Mouse (Mus musculus) hindbrain, embryonic 12.5 days (tissue): ENCODE data around the gene Kdm1b. TPM values are rescaled to one million over a fixed set of nuclear protein-coding genes. Genes with fewer than 3 reads are reported as not detected.

ENCODE experiments used
- ATAC-seq: fragments of 200-750 bp; cut with Nextera tagmentation; 2 replicates; pipeline ENCODE4 v1.8.0; 2017; ENCODE audit warnings: moderate TSS enrichment; ENCODE audit not compliant: low FRiP score
- H3K27ac ChIP-seq: fragments of 300-500 bp; sonication (generic); 2 replicates; pipeline ENCODE4 v1.5.1; 2016; ENCODE audit warnings: mild to moderate bottlenecking
- H3K27me3 ChIP-seq: fragments of 300-500 bp; sonication (generic); 2 replicates; pipeline ENCODE4 v1.6.1; 2016; ENCODE audit warnings: mild to moderate bottlenecking
- H3K36me3 ChIP-seq: fragments of 300-500 bp; sonication (generic); 2 replicates; pipeline ENCODE4 v1.6.1; 2016; ENCODE audit warnings: mild to moderate bottlenecking
- H3K4me1 ChIP-seq: fragments of 300-500 bp; sonication (generic); 2 replicates; pipeline ENCODE4 v1.6.1; 2016
- H3K4me2 ChIP-seq: fragments of 300-500 bp; sonication (generic); replicated peaks from 2 replicates; pipeline ENCODE4 v1.6.1; 2016; ENCODE audit warnings: mild to moderate bottlenecking
- H3K4me3 ChIP-seq: fragments of 300-500 bp; sonication (generic); 2 replicates; pipeline ENCODE4 v1.5.1; 2016; ENCODE audit warnings: mild to moderate bottlenecking
- H3K9ac ChIP-seq: fragments of 300-500 bp; sonication (generic); 2 replicates; pipeline ENCODE4 v1.6.1; 2016; ENCODE audit warnings: mild to moderate bottlenecking, moderate library complexity
- H3K9me3 ChIP-seq: fragments of 300-500 bp; sonication (generic); replicated peaks from 2 replicates; pipeline ENCODE4 v1.6.1; 2016; ENCODE audit warnings: mild to moderate bottlenecking
- WGBS: fragments of 180-500 bp; shearing (Covaris S2); methylation state at CpG from one replicate; pipeline ENCODE4 v1.1.7; 2016; 5-methylcytosine and 5-hydroxymethylcytosine counted together
- polyA plus RNA-seq: library from polyadenylated mRNA; unstranded; fragments of >200 nt; fragmentation: Nextera tagmentation; extraction: Ambion mirVana; gene quantifications from 2 replicates; pipeline ENCODE4 v1.2.1, GENCODE M21; 2016

Kdm1b gene
- polyA plus RNA-seq, 1 experiment from 2014 or later = 20.5 TPM

- Histone ChIP-seq H3K27ac (no peak overlapping the region), H3K4me1 (no peaks in the 10 kb centered on the region), H3K9me3 (no peaks in the 10 kb centered on the region), H3K36me3 (no peaks in the 10 kb centered on the region), H3K4me2 (no peak overlapping the region), H3K27me3 (peaks cover 4% of the 10 kb centered on the region; the same call in 1 of the 2 replicates), H3K9ac (no peak overlapping the region), H3K4me3 (no peak overlapping the region)
- 90% methylated on average over 3 of the region's 3 CpGs for WGBS
- ATAC-seq = no peak
Observed at GRCm38 (mm10) chr13:47116000-47116399, 72.7 kb downstream of the Kdm1b start.

DNA sequence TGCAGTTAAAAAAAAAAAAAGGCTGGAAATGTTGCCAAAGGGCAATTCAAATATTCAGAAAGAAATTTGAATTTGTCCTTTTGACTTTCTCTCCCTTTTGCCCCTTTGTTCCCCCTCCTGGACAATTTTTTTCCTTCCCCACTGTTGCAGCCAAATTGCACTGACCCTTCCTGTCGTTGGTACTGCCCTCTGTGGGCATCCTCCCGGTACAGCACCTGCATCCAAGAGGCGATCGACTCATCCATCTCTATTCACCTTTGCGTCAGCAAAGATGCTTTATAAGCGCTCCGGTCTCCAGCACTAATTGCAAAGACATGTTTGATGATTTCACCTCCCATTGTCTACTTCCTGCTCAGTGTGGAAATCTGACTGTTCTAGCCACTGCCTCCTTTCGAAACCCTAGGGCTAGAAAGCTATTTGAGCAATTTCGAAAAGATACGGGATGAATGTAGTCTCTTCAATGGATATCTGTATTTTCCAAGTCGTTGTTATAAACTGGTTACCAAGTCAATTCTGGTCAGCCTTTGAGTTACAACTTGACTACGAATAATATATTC, 78.1 kb downstream of the Kdm1b start:
- H3K36me3 ChIP-seq = no peaks in the 10 kb centered on the region
- no peaks in the 10 kb centered on the region for H3K9me3 ChIP-seq
- H3K9ac ChIP-seq = no peak overlapping the region
- no peak overlapping the region for H3K27ac ChIP-seq
- no peak for ATAC-seq
- 34% methylated on average over 12 of the region's 12 CpGs for WGBS
- H3K4me1 ChIP-seq = peaks cover 13% of the 10 kb centered on the region
- no peak overlapping the region for H3K4me2 ChIP-seq
- peaks cover 24% of the 10 kb centered on the region for H3K27me3 ChIP-seq
- H3K4me3 ChIP-seq = no peak overlapping the region

DNA sequence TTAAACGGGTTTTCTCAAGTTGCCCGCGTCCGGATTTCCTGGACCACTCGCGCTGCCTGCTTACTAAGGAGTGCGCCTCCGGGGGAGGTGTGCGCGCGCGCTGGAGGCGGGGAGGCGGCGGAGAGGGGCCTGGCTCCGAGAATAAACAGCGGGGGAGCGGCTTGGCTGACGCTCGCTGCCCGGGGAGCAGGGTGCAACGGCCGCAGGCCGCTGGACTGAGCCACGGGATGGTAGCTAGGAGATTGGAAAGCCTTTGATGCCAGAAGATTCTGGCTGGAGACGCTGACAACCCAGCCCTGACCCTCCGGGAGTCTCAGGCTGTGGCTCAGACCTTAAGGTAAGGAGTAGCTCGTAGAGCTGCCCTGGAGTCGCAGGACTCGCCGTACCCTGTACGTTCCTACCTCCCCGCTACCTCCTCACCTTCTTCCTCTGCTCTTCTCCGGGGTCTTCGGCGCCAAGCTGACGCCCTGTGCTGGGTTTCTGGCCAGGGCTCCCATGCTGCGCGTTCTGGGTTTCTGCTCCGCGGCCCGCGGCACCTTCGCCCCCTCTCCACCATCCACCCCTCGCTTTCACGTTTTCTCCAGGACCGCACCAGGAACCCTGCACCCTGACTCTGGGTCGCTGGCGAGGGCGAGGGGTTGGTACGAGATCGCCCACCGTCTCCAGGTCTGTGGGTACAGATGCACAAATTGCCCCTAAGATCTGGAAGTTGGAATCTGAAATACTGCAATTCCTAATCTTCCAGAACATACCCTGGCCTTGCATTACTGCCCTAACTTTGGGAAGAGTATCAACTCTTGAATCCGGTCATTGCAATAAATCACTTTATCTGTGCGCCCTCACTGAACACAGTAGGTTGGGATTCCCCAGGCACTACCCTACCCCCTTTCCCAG, 79.5 kb downstream of the Kdm1b start, which contains the start of gene Rnf144b:
Gene Rnf144b, plus strand, starts transcription at position 120 of the 894 bp plus-strand sequence.
- Histone ChIP-seq H3K36me3 (no peaks in the 10 kb centered on the region), H3K4me3 (peak within 1 kb of the TSS; percentile 47), H3K27ac (no peak within 1 kb of the TSS), H3K9ac (peak within 1 kb of the TSS; percentile 53), H3K4me2 (peak within 1 kb of the TSS; percentile 87), H3K4me1 (peaks cover 13% of the 10 kb centered on the region), H3K27me3 (peaks cover 24% of the 10 kb centered on the region), H3K9me3 (no peaks in the 10 kb centered on the region)
- no peak; the same call in 1 of the 2 replicates for ATAC-seq
- 3% methylated on average over 55 of the region's 55 CpGs for WGBS

GRCm38 (mm10) chr13:47124449-47124848, 81.2 kb downstream of the Kdm1b start:
- ATAC-seq = no peak
- Histone ChIP-seq H3K4me2 (no peak overlapping the region), H3K9ac (no peak overlapping the region), H3K4me1 (peaks cover 13% of the 10 kb centered on the region), H3K27me3 (peaks cover 24% of the 10 kb centered on the region), H3K9me3 (no peaks in the 10 kb centered on the region), H3K36me3 (no peaks in the 10 kb centered on the region), H3K27ac (no peak overlapping the region), H3K4me3 (no peak overlapping the region)
- WGBS = 35% methylated on average over 3 of the region's 3 CpGs

DNA sequence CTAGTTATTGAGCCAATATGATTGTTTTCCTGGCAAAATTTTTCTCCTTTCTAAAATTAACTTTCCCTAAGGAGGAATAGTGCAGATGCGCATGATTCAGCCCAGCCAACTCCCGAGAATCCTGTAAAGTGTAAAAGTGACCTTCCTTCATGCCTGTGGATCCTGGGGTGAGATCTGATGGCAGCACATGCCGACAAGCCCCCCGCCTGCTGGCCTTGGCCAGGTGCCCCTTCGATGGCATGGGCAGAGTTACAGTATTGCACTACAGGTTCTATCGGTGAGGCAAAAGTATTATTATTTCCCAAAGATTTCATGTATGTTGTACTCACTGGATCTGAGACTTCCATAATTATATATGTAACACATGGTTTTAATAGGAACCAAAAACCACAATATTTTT, 81.7 kb downstream of the Kdm1b start:
- no peaks in the 10 kb centered on the region for H3K9me3 ChIP-seq

DNA sequence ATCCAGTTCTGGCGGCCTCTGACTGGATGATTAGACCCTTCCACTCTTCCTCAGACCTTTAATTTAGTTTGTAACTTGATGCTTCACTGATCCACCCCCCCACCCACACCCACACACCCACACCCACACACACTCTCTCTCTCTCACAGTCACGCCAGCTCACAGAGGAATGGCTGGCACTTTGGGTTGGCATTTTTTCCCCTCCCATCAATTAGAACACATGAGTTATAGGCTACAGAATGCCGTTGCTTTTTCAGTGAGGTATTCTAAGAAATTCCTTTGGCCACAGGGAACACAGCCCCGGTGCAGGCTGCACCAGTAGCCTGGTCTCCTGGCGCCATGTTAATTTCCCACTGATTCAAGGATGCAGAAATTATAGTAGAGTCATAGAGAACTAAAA, 82.3 kb downstream of the Kdm1b start:
- Histone ChIP-seq H3K4me2 (no peak overlapping the region), H3K9ac (no peak overlapping the region), H3K27me3 (peaks cover 24% of the 10 kb centered on the region), H3K4me3 (no peak overlapping the region), H3K9me3 (no peaks in the 10 kb centered on the region), H3K27ac (no peak overlapping the region), H3K4me1 (peaks cover 13% of the 10 kb centered on the region), H3K36me3 (no peaks in the 10 kb centered on the region)
- 77% methylated on average over 5 of the region's 5 CpGs for WGBS
- no peak for ATAC-seq

More for the DNA sequence above, 81.7 kb downstream of the Kdm1b start:
- no peak overlapping the region for H3K4me2 ChIP-seq
- no peak overlapping the region for H3K27ac ChIP-seq
- ATAC-seq = no peak
- H3K27me3 ChIP-seq = peaks cover 24% of the 10 kb centered on the region
- no peaks in the 10 kb centered on the region for H3K36me3 ChIP-seq
- peaks cover 13% of the 10 kb centered on the region for H3K4me1 ChIP-seq
- 84% methylated on average over 6 of the region's 6 CpGs for WGBS
- H3K9ac ChIP-seq = no peak overlapping the region
- H3K4me3 ChIP-seq = no peak overlapping the region

DNA sequence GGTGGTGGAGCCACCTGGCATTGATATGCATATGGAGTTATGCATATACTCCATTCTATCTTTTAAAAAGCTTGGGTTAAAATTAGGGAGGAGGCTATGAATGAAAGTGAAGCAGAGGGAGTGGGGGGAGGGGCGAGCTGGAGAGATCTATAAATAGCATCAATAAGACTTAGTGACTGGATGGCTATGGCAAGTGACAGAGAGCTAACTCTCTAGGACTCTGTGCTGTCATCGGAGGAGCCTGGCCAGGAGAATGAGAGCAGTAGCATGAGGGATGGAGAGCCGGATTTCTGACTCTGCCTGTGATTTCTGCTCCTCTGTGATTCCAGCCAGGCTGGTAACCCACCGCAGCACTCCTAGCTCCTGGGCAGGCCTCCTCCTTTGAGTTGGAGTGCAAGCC, 85.8 kb downstream of the Kdm1b start:
- H3K27ac ChIP-seq = no peak overlapping the region
- no peaks in the 10 kb centered on the region for H3K36me3 ChIP-seq
- no peak overlapping the region for H3K9ac ChIP-seq
- peaks cover 4% of the 10 kb centered on the region; the same call in 1 of the 2 replicates for H3K27me3 ChIP-seq
- no peak overlapping the region for H3K4me3 ChIP-seq
- no peak overlapping the region for H3K4me2 ChIP-seq
- H3K9me3 ChIP-seq = no peaks in the 10 kb centered on the region
- no peaks in the 10 kb centered on the region for H3K4me1 ChIP-seq
- WGBS = 69% methylated on average over 4 of the region's 4 CpGs
- ATAC-seq = no peak

GRCm38 (mm10) chr13:47133058-47133457, 89.8 kb downstream of the Kdm1b start:
- no peak overlapping the region for H3K27ac ChIP-seq

GRCm38 (mm10) chr13:47134836-47135235, 91.5 kb downstream of the Kdm1b start:
- H3K36me3 ChIP-seq = no peaks in the 10 kb centered on the region
- ATAC-seq = no peak
- WGBS = 88% methylated on average over 7 of the region's 7 CpGs
- H3K9me3 ChIP-seq = peaks cover 4% of the 10 kb centered on the region; the same call in 1 of the 2 replicates
- no peak overlapping the region for H3K4me2 ChIP-seq
- no peaks in the 10 kb centered on the region for H3K27me3 ChIP-seq
- no peak overlapping the region for H3K4me3 ChIP-seq
- H3K27ac ChIP-seq = no peak overlapping the region
- no peak overlapping the region for H3K9ac ChIP-seq
- H3K4me1 ChIP-seq = no peaks in the 10 kb centered on the region

More at GRCm38 (mm10) chr13:47133058-47133457, 89.8 kb downstream of the Kdm1b start:
- H3K9me3 ChIP-seq = no peaks in the 10 kb centered on the region
- H3K4me1 ChIP-seq = no peaks in the 10 kb centered on the region
- H3K36me3 ChIP-seq = no peaks in the 10 kb centered on the region
- no peak overlapping the region for H3K4me3 ChIP-seq
- no peak for ATAC-seq
- 89% methylated on average over 8 of the region's 8 CpGs for WGBS
- no peaks in the 10 kb centered on the region for H3K27me3 ChIP-seq
- H3K9ac ChIP-seq = no peak overlapping the region
- no peak overlapping the region for H3K4me2 ChIP-seq

Other genes starting within 250 kb of the Kdm1b start
- gene Kif13a, start 113.6 kb upstream of the Kdm1b start, polyA plus RNA-seq = 22.3 and 23.9 TPM in 2 replicates
- gene Nhlrc1, start 28.6 kb upstream of the Kdm1b start, polyA plus RNA-seq = 7.4 and 8.0 TPM in 2 replicates
- gene Tpmt, start 1.2 kb downstream of the Kdm1b start, polyA plus RNA-seq = 37.8 and 38.9 TPM in 2 replicates
- 251 and 254 TPM in 2 replicates for gene Dek, start 62.7 kb downstream of the Kdm1b start, polyA plus RNA-seq
- 0.62 and 1.0 TPM in 2 replicates for gene Rnf144b, start 79.2 kb downstream of the Kdm1b start, polyA plus RNA-seq